Mouse (Mus musculus): Measurements from ENCODE around the gene Cntnap2. TPM values are rescaled to one million over a fixed set of nuclear protein-coding genes. Genes with fewer than 3 reads are reported as not detected.
"Not testable (repeated sequence)": the region's sequence is repeated elsewhere in the genome, so short reads cannot be mapped to it uniquely, and the experiment has no call there.

Cntnap2 gene
- polyA plus RNA-seq, 1 experiment from 2014 or later = 56.3 TPM

DNA sequence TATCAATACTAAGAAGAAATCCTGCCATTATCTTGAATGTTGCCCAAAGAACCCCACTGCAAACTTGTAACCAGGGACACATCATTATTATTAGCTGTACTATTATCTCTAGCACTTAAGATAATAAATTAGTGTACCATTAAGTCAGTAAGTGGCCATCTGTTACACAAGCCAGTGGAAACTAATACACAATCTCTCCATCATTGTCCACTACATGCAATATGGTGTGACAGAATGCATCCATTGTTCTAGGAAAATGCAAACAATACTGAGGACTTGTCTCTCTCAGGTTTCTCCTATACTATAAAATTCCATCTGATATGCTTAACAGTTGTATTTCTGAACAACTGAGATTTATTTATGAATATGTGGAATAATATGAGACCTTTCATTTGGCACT, 1355.0 kb downstream of the Cntnap2 start:
- no peak for ATAC-seq (ENCODE audit: low FRiP score)
- Histone ChIP-seq H3K27ac (replicated peaks) (no peak overlapping the region), H3K9ac (replicated peaks) (no peak overlapping the region), H3K9me3 (replicated peaks) (no peaks in the 10 kb centered on the region), H3K4me3 (replicated peaks) (no peak overlapping the region), H3K4me1 (peaks cover 6% of the 10 kb centered on the region; the same call in 1 of the 2 replicates), H3K4me2 (no peak overlapping the region), H3K36me3 (no peaks in the 10 kb centered on the region), H3K27me3 (replicated peaks) (no peaks in the 10 kb centered on the region)

DNA sequence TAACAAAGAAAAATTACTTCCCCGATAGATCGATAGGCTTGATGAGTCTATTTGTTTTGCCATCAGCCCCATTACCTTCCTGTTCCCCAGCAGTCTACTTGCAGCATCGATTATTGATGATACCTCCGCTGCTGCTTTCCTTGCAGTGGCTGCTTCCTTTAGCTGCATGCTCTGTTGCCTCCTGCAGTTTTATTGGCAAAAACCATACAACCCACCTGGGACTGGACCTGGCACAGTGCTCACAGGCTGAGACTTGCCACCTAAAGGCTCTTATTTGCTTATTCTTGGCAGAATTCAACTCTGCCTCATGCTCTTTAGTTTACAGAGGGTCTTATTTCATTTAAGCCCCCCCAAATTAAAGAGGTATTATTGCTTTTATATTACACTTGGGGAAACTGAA, 1355.4 kb downstream of the Cntnap2 start:
- Histone ChIP-seq H3K9ac (replicated peaks) (no peak overlapping the region), H3K9me3 (replicated peaks) (no peaks in the 10 kb centered on the region), H3K27me3 (replicated peaks) (no peaks in the 10 kb centered on the region), H3K4me2 (no peak overlapping the region), H3K4me1 (peaks cover 6% of the 10 kb centered on the region; the same call in 1 of the 2 replicates), H3K36me3 (no peaks in the 10 kb centered on the region), H3K4me3 (replicated peaks) (no peak overlapping the region), H3K27ac (replicated peaks) (no peak overlapping the region)
- 36% methylated on average over 4 of the region's 4 CpGs for WGBS
- peak; percentile 38; the same call in 1 of the 2 replicates for ATAC-seq (ENCODE audit: low FRiP score)

GRCm38 (mm10) chr6:46419827-46420226, 1360.7 kb downstream of the Cntnap2 start:
- H3K9ac ChIP-seq (replicated peaks) = no peak overlapping the region
- no peak overlapping the region for H3K4me2 ChIP-seq
- no peak overlapping the region for H3K4me3 ChIP-seq (replicated peaks)
- ATAC-seq (ENCODE audit: low FRiP score) = no peak
- H3K36me3 ChIP-seq = no peaks in the 10 kb centered on the region
- H3K9me3 ChIP-seq (replicated peaks) = no peaks in the 10 kb centered on the region
- no peaks in the 10 kb centered on the region for H3K27me3 ChIP-seq (replicated peaks)
- H3K27ac ChIP-seq (replicated peaks) = no peak overlapping the region
- H3K4me1 ChIP-seq = 0 out of 2 replicates have a peak, but pooled peaks cover 2% of the 10 kb centered on the region

DNA sequence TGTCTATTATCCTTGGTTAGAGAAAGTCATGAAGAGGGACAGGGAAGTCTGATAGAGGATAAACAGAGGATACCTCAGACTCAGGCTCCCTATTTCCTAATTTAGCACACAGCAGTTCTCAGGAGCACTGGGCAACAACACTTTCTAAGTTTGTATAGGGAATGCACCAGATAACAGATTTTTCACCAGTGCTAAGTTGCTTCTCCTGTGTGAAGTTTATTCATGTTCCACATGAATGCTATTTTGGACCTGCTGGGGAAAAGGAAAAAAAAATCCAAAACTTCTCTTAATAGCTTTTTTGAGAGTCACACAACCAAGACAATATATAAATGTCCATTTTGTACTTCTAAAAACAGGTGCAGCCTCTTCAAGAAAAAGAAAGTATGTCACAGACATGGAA, 1361.2 kb downstream of the Cntnap2 start:
- Histone ChIP-seq H3K9me3 (replicated peaks) (no peaks in the 10 kb centered on the region), H3K4me2 (no peak overlapping the region), H3K27ac (replicated peaks) (no peak overlapping the region), H3K9ac (replicated peaks) (no peak overlapping the region), H3K4me1 (no peaks in the 10 kb centered on the region), H3K27me3 (replicated peaks) (no peaks in the 10 kb centered on the region), H3K4me3 (replicated peaks) (no peak overlapping the region), H3K36me3 (no peaks in the 10 kb centered on the region)
- ATAC-seq (ENCODE audit: low FRiP score) = no peak

GRCm38 (mm10) chr6:46428231-46428630, 1369.1 kb downstream of the Cntnap2 start:
- 45% methylated on average over 5 of the region's 5 CpGs for WGBS

DNA sequence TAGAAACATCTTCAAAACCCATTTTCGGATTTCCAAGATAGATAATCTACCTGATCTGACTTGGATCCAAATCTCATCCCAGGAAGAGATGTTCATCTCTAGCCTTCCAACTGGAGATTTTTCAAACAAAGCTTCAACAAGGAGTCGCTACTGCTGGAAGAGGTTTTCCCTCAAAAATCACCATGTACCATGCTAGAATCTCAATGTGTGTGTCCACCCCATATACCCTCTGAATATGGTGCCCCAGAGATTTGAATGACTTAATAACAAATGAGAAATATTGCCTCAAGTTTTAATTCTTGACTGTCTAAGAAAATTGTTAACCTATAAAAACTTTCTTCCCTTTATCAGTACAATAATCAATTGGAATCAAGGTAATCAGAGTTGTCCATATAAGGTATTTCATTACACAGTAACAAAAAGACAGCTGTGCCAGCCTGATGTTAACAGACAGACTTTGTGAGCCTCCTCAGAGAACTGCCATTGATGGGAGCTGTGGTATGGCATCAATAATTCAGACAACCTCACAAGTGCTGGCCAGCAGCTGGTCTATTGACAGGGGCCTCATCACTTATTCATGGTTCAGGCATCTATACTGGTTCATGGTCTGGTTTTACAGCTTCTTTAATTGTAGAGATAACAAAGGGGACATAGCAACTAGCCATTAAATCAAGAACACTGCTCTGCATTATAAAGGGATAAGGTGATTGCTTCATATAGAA, 1391.9 kb downstream of the Cntnap2 start:
- ATAC-seq (ENCODE audit: low FRiP score) = peak; percentile 57; the same call in 1 of the 2 replicates

More at GRCm38 (mm10) chr6:46428231-46428630, 1369.1 kb downstream of the Cntnap2 start:
- no peak overlapping the region for H3K4me2 ChIP-seq
- H3K4me3 ChIP-seq (replicated peaks) = no peak overlapping the region
- H3K36me3 ChIP-seq = no peaks in the 10 kb centered on the region
- H3K27ac ChIP-seq (replicated peaks) = no peak overlapping the region
- no peaks in the 10 kb centered on the region for H3K27me3 ChIP-seq (replicated peaks)
- H3K4me1 ChIP-seq = no peaks in the 10 kb centered on the region
- H3K9me3 ChIP-seq (replicated peaks) = no peaks in the 10 kb centered on the region
- H3K9ac ChIP-seq (replicated peaks) = no peak overlapping the region
- no peak for ATAC-seq (ENCODE audit: low FRiP score)

GRCm38 (mm10) chr6:46472683-46473082, 1413.5 kb downstream of the Cntnap2 start:
- no peak for ATAC-seq (ENCODE audit: low FRiP score)
- WGBS = 46% methylated on average over 4 of the region's 4 CpGs

More for the DNA sequence above, 1391.9 kb downstream of the Cntnap2 start:
- Histone ChIP-seq H3K4me1 (no peaks in the 10 kb centered on the region), H3K27ac (replicated peaks) (no peak overlapping the region), H3K4me3 (replicated peaks) (no peak overlapping the region), H3K4me2 (no peak overlapping the region), H3K9me3 (replicated peaks) (no peaks in the 10 kb centered on the region), H3K27me3 (replicated peaks) (no peaks in the 10 kb centered on the region), H3K9ac (replicated peaks) (no peak overlapping the region), H3K36me3 (no peaks in the 10 kb centered on the region)
- WGBS = 64% methylated on average over 2 of the region's 2 CpGs

DNA sequence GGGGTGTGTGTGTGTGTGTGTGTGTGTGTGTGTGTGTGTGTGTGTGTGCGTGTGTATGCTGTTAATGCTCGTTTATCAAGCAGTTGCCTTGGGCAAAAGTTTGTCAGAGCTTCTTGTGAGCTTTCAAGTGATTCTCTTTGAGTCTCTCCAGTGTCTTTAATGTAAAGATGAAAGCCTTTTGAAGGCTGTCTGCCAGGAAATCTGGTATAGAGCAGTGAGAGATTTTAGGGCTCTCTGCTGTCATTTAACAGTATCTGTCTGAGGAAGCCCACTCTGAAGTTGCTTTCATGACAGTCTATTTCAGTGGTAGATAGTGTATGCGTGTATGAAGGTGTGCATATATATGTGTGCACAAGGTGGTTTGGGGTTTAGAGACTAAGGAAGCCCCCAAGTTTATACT, 1425.2 kb downstream of the Cntnap2 start:
- no peaks in the 10 kb centered on the region for H3K4me1 ChIP-seq
- H3K9me3 ChIP-seq (replicated peaks) = no peaks in the 10 kb centered on the region
- no peak overlapping the region for H3K27ac ChIP-seq (replicated peaks)
- WGBS = 84% methylated on average over 3 of the region's 3 CpGs
- no peaks in the 10 kb centered on the region for H3K27me3 ChIP-seq (replicated peaks)
- H3K4me2 ChIP-seq = no peak overlapping the region
- no peak for ATAC-seq (ENCODE audit: low FRiP score)
- H3K4me3 ChIP-seq (replicated peaks) = no peak overlapping the region
- H3K9ac ChIP-seq (replicated peaks) = no peak overlapping the region
- H3K36me3 ChIP-seq = no peaks in the 10 kb centered on the region

More at GRCm38 (mm10) chr6:46472683-46473082, 1413.5 kb downstream of the Cntnap2 start:
- Histone ChIP-seq H3K36me3 (no peaks in the 10 kb centered on the region), H3K27ac (replicated peaks) (no peak overlapping the region), H3K9me3 (replicated peaks) (no peaks in the 10 kb centered on the region), H3K9ac (replicated peaks) (no peak overlapping the region), H3K4me1 (no peaks in the 10 kb centered on the region), H3K4me2 (no peak overlapping the region), H3K27me3 (replicated peaks) (no peaks in the 10 kb centered on the region), H3K4me3 (replicated peaks) (no peak overlapping the region)

DNA sequence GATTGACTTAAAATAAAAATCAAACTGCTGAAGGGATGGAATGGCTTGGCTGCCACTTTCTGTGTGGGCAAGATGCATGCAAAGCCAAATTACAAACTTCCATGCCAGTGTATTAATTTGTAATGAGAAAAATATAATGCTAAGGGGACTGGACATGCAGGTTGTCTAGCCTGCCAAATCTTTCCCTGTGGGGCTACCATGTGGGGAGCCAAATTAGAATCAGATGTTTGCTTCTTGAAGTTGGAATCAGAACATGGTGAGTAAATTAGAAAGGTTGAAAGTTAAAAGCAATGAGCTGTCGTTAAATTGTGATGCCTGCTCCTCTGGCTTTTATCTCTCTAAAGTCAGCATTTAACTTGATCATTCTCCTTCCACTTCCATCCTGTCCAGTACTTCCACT, 1443.6 kb downstream of the Cntnap2 start:
- Histone ChIP-seq H3K4me1 (no peaks in the 10 kb centered on the region), H3K27me3 (replicated peaks) (no peaks in the 10 kb centered on the region), H3K27ac (replicated peaks) (no peak overlapping the region), H3K4me2 (no peak overlapping the region), H3K9me3 (replicated peaks) (no peaks in the 10 kb centered on the region), H3K9ac (replicated peaks) (no peak overlapping the region), H3K4me3 (replicated peaks) (no peak overlapping the region), H3K36me3 (no peaks in the 10 kb centered on the region)
- WGBS = 75% methylated on average over 1 of the region's 1 CpGs
- no peak for ATAC-seq (ENCODE audit: low FRiP score)

DNA sequence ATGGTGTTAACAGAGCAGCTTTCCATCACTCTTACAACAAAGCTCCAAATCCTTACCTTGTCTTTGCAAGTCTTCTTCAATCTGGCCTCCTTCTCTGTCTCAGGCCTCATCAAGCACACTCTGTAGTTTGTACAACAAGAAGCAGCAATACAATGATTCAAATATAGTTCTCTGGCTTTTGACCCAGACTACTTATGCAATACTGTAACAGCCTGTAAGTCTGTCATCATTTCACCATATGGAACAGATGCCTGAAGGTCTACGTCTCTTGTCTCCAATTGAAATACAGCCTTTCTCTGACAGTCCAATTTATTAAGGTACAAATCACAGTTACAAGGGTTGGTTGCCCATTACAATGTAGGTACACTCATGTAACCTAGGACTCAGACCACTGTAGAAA, 1453.7 kb downstream of the Cntnap2 start:
- Histone ChIP-seq H3K4me1 (no peaks in the 10 kb centered on the region), H3K4me3 (replicated peaks) (no peak overlapping the region), H3K27ac (replicated peaks) (no peak overlapping the region), H3K36me3 (no peaks in the 10 kb centered on the region), H3K9me3 (replicated peaks) (no peaks in the 10 kb centered on the region), H3K27me3 (replicated peaks) (no peaks in the 10 kb centered on the region), H3K9ac (replicated peaks) (no peak overlapping the region), H3K4me2 (no peak overlapping the region)
- 91% methylated on average over 1 of the region's 1 CpGs for WGBS
- no peak for ATAC-seq (ENCODE audit: low FRiP score)

GRCm38 (mm10) chr6:46537586-46537985, 1478.4 kb downstream of the Cntnap2 start:
- not testable (repeated sequence) for H3K4me3 ChIP-seq (replicated peaks); H3K27me3 ChIP-seq (replicated peaks); H3K9me3 ChIP-seq (replicated peaks); ATAC-seq (ENCODE audit: low FRiP score); H3K9ac ChIP-seq (replicated peaks); H3K36me3 ChIP-seq; H3K4me1 ChIP-seq; H3K4me2 ChIP-seq; H3K27ac ChIP-seq (replicated peaks)
- WGBS = 86% methylated on average over 2 of the region's 2 CpGs

DNA sequence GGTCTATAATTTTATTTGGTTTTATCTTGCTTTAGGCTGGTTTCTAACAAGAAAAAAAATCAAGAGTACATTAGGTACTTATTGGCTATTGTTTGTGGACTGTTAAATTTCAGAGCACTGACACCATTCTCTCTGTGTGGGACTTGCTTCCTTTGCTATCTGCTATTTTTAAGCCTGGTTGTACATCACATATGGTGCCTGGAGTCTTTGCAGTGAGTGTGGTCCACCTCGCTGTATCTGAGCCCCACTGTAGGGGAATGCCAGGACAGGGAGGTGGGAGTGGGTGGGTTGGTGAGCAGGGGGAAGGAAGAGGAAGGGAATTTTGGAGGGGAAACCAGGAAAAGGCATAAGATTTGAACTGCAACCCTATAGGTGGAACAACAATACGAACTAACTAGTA, 1504.3 kb downstream of the Cntnap2 start:
- Histone ChIP-seq H3K36me3 (no peaks in the 10 kb centered on the region), H3K9me3 (replicated peaks) (no peaks in the 10 kb centered on the region)
- 92% methylated on average over 2 of the region's 2 CpGs for whole genome bisulfite sequencing

More for the DNA sequence above, 1504.3 kb downstream of the Cntnap2 start:
- Histone ChIP-seq H3K27me3 (replicated peaks) (no peaks in the 10 kb centered on the region), H3K9ac (replicated peaks) (no peak overlapping the region), H3K4me3 (replicated peaks) (no peak overlapping the region), H3K4me2 (no peak overlapping the region), H3K27ac (replicated peaks) (no peak overlapping the region), H3K4me1 (no peaks in the 10 kb centered on the region)
- no peak for ATAC-seq (ENCODE audit: low FRiP score)

Measured in neural tube, embryonic 15.5 days (tissue).